Mouse (Mus musculus) fat pad, adult 2 months (tissue): Measurements from ENCODE around the gene Bard1.

ENCODE experiments used
- DNase-seq: peaks from one replicate; pipeline ENCODE4 v3.0.0-alpha.2; 2011; ENCODE audit warnings: low read depth, low spot score; ENCODE audit errors: extremely low read depth

The Bard1 gene

DNA sequence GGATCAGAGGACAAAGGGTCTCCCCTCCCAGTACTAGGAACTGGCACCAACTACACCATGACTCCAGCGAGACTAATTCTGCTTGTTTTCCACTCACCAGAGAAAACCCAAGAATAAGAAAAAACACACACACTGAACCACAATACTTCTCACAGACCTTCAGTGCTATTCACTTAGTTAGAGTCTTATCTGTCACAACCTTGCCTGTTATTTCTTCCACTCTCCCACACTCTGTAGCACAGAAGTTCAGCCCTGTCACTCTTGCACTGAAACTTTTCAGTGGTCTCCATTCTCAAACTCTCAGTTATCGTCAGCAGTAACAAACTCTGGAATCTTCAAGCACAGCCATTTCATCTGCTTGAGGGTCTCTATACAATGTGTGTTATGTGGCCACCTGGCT is 50.2 kb downstream of the Bard1 start:
- DNase-seq = no peak

DNA sequence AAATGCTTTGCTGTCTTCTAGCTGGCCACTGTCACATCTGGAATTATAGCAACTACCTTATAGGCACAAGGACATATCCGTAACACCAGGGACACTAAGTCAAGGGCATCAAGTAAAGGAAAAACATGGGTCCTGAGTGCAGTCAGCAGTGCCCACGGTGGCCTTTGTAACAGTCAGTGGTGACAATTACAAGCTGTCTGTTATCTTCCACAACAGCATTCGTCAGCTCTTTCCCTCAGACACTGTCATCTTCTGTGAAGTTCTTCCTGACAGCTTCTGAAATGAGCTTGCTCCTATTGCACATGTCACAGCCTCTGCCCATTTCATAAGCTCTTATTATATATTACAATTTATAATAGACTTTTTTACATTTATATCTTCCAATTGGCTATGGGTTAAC is 50.7 kb downstream of the Bard1 start:
- DNase-seq = no peak

DNA sequence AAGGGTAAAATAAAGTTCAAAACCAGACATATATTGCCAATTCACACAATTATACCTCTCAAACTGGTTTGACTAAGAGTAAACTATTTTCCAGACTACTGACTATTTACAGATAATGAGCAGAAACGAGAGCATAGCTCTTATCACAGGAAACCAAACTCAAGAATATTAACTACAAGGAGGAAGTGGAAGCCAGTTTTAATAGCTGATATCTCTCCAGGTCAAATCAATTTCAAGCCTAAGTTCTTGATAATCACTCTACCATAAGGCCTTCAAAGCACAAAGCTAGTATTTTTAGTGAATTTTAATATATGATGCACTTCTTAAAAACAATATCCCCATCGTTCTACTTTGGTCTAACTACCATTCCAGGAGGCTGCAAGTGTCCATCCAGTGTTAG is 57.8 kb downstream of the Bard1 start:
- no peak for DNase-seq

DNA sequence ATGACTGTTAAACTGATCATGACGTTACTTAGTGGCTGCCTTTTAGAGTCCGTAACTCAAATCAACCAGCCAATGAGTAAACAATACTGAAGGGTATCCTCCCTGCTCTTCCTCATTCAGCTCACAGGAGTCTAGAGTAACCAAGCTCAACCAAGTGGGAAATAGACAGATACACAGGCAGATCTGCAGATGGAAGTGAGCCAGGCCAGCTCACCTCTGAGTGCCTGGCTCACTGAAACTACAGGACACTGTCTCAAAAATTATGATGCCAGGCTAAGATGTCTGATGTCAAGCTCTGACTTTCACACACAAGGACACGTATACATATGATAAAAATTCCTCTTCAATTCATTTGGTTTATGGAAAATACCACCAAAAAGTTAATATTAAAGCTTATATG is 59.0 kb downstream of the Bard1 start:
- DNase-seq = no peak

DNA sequence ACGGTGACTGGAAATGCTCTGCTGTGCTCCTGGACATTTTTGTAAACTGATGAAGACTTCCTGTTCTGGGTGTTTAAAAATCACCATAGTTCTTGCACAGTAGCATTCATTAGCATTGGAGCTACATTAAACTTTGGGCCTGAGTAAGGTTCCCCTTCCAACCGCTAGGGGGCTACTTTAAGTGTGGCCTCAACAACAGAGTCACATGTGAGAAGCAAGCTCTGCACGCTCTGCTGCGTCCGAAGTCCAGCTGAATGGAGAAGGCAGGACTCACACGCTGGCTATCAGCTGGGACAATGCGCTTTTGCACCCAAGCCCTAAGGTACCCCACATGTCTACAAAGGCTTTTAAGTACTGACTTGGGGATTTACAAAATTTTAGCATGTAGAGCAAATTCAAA is 65.9 kb downstream of the Bard1 start:
- DNase-seq = no peak

DNA sequence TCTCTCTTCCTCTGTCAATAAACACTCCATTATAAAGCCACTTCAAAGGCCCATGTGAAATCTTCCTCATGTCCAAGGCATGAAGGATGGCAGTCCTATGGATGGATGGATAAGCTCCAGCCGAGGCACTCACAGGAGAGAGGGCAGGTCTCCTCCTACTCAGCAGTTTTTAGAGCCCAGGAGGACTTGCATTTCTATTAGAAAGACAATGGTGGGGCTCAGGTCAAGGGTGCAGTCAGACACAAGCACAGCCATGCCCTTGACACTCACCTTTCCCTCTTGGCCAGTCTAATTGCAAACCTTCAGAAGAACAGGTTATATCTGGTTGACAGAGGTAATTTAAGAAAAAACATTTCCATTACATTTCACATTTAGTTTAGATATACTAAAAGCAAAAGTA is 67.4 kb downstream of the Bard1 start:
- DNase-seq = no peak

DNA sequence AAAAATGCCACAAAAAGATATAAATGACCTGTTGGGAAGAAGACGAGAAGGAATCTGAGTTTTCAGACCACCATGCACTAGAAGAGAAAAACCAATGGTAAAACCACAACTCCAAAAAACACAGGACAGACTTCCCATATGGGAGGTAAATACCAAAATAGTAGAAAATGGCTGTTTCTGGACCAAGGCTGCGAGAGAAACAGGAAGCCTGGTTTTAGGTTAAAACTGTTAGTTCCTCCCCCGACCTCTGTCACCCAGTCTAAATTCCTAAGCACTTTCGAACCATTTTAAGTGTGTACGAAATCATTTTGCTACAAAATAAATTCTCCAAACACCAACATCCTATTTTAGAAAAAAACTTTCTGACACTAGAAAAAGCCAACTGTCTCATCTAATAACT is 80.2 kb downstream of the Bard1 start:
- DNase-seq = no peak

DNA sequence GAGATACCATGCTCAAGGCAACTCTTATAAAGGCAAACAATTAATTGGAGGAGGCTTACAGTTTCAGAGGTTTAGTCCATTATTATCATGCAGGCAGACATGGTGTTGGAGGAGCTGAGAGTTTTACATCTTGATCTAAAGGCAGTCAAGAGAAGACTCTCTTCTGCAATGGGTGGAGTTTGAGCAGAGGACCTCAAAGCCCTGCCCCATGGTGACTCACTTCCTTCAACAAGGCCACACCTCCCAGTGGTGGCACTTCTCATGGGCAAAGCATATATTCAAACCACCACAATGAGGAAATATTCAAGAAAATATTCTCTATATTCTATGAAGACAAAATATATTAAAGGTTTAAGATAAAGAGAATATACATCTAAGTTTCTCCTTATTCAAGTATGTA is 88.6 kb downstream of the Bard1 start:
- DNase-seq = no peak

DNA sequence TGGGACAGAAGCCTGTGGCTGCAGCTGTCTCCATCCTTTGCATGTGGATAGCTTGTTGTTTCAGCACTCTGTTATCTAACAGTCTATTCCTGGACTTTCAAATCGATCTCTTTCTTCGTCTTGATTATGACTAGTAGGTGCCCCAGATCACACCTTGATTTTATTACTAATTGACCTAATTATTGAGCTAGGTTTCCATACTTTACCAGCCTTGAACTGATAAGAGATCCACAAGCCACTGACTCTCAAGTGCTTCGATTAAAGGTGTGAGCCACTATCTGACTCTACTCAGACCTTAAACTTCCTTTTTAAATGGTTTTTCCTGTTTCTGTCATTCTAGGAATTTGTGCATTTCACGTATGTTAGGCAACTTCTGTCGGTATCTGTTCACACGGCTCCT is 96.9 kb downstream of the Bard1 start:
- no peak for DNase-seq

DNA sequence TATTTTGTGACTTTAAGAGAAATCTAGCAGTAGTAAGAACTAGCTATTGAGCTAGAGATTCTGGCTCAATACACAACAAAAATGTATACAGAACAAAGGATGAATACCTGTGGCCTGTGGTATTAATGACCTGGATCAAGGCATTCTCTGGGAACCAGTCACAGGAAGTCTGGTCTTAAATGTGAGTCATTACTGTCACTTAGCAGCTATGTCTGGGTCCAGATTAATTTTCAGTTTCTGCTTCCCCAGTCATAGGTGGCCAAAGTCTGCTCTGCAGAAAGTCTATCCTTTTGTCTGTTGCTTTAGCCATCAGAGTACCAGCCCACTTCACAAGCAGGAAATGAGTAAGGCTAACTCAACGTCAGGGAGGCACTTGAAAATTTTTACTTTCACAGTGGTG is 98.8 kb downstream of the Bard1 start:
- DNase-seq = no peak

DNA sequence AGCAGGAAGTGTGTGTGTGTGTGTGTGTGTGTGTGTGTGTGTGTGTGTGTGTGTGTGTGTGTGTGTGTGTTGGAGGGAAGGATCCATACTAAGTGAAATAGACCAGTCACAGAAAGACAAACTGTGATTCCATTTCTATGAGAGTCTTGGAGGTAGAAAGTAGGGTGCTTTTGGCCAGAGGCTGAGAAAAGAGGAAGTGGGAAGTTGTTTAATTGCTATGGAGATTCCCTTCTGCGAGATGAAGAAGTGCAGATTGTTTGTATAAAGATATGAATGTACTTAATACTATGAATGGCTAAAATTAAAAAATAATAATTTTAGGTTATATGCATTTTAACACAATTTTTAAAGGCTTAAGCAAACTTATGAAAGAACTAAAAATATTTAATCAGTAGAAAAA is 99.2 kb downstream of the Bard1 start:
- DNase-seq = no peak

DNA sequence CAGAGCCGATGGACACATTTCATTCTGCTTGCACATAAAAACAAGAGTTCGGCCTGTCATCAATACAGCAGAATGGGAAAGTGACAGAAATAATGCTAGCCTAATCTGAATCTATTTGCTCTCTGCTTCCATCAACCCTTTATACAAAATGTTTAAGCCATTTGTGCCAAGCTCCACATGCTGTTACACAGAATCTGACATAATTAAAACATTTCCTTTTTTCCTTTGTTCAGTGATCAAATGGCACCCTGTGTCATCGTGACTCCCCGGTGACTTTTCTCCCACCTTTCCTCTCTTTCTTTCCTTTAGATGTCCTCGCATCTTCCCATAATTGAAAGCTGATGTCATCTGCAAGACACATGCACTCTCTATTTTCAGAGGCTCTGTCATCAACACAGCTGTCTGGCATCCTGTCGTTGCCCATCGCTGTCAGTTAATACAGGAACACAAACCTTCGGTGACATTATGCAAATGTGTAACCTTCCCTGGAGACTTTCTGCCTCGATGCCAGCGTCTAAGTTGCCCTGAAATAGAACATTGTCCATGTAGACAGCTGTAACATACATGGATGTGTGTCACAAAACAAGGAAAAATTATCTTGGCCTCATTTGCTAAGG is 105.5 kb downstream of the Bard1 start:
- no peak for DNase-seq

DNA sequence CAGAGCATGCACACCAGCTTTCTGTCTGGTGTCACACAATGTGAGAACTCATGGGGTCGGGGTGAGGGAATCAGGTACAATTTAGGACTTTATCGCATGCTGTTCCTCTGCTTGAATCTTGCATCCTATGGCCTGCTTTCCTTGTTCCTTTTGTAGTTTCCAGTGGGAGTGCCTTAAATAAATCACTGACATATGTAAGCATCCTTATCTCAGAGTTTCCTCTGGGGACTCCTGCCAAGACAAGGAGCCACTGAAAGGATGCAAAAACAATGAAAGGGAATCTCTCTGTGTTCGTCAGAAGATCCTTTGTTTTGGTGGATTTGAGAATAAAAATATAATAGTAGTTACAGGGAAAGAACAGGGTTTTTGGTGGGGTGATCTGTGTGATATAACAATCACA is 106.2 kb downstream of the Bard1 start:
- no peak for DNase-seq
